33 mouse cellular contexts compared by ENCODE assay signal in genomic region chr12:40501141-40501540, GRCm38 (mm10). TPM values are rescaled to one million over a fixed set of nuclear protein-coding genes. Genes with fewer than 3 reads are reported as not detected.
"Had no signal": no experiment of that assay in that cellular context is flagged by ENCODE, and none has a peak within 500 bp of the region (broad histone marks: within the 10 kb centered on the region; RNA-seq: fewer than 3 reads in every experiment).

No protein-coding gene starts in this region.

- H3K9ac ChIP-seq: limb, embryonic 12.5 days; limb, embryonic 13.5 days; limb, embryonic 15.5 days; liver, embryonic 12.5 days; liver, embryonic 13.5 days; liver, embryonic 14.5 days; liver, embryonic 15.5 days; liver, postnatal 0 days; lung, embryonic 14.5 days; lung, embryonic 15.5 days; midbrain, embryonic 12.5 days; midbrain, embryonic 13.5 days; midbrain, embryonic 15.5 days; neural tube, embryonic 12.5 days; neural tube, embryonic 13.5 days had no signal

- DNase-seq: left cerebral cortex, postnatal 4 days; liver; liver, embryonic 13.5 days; liver, postnatal 0 days; lung, adult 18-20 months; lung, adult 2 months; lung, embryonic 14.5 days; lung, postnatal 10 days; lung, postnatal 14 days; lung, postnatal 36 days; lung, postnatal 4 days; midbrain, embryonic 14.5 days had no signal

- H3K4me1 ChIP-seq: liver, embryonic 12.5 days; megakaryocyte, embryonic 14.5 days had no signal

- H3K4me3 ChIP-seq: limb, embryonic 10.5 days; limb, embryonic 12.5 days; limb, embryonic 13.5 days; limb, embryonic 15.5 days; liver, embryonic 12.5 days; liver, embryonic 13.5 days; liver, embryonic 15.5 days; lung, embryonic 15.5 days; megakaryocyte, embryonic 14.5 days; midbrain, embryonic 10.5 days; midbrain, embryonic 12.5 days; midbrain, embryonic 13.5 days; midbrain, embryonic 15.5 days; myocyte; neural tube, embryonic 12.5 days; neural tube, embryonic 13.5 days had no signal

- H3K36me3 ChIP-seq: limb, embryonic 10.5 days; limb, embryonic 12.5 days; limb, embryonic 13.5 days; limb, embryonic 15.5 days; liver, embryonic 12.5 days; liver, embryonic 13.5 days; liver, embryonic 15.5 days; lung, embryonic 15.5 days; midbrain, embryonic 10.5 days; midbrain, embryonic 12.5 days; midbrain, embryonic 13.5 days; midbrain, embryonic 15.5 days; neural tube, embryonic 12.5 days; neural tube, embryonic 13.5 days had no signal

- H3K27me3 ChIP-seq: limb, embryonic 12.5 days; limb, embryonic 13.5 days; limb, embryonic 15.5 days; liver, embryonic 12.5 days; liver, embryonic 13.5 days; liver, embryonic 15.5 days; lung, embryonic 15.5 days; midbrain, embryonic 12.5 days; midbrain, embryonic 13.5 days; midbrain, embryonic 15.5 days; neural tube, embryonic 12.5 days; neural tube, embryonic 13.5 days had no signal

- H3K9me3 ChIP-seq: limb, embryonic 10.5 days; limb, embryonic 12.5 days; limb, embryonic 13.5 days; limb, embryonic 15.5 days; liver, embryonic 12.5 days; liver, embryonic 13.5 days; liver, embryonic 15.5 days; lung, embryonic 15.5 days; midbrain, embryonic 10.5 days; midbrain, embryonic 12.5 days; midbrain, embryonic 13.5 days; midbrain, embryonic 15.5 days; neural tube, embryonic 12.5 days; neural tube, embryonic 13.5 days had no signal

- H3K27ac ChIP-seq: limb, embryonic 10.5 days; limb, embryonic 12.5 days; limb, embryonic 13.5 days; limb, embryonic 15.5 days; liver, embryonic 12.5 days; liver, embryonic 13.5 days; liver, embryonic 14.5 days; liver, embryonic 15.5 days; lung, embryonic 15.5 days; macrophage; midbrain, embryonic 10.5 days; midbrain, embryonic 12.5 days; midbrain, embryonic 13.5 days; midbrain, embryonic 15.5 days; neural tube, embryonic 12.5 days; neural tube, embryonic 13.5 days had no signal

- ATAC-seq: liver, embryonic 12.5 days; liver, postnatal 0 days; lung, postnatal 0 days; midbrain, embryonic 13.5 days; midbrain, embryonic 15.5 days; midbrain, embryonic 16.5 days had no signal

- H3K4me2 ChIP-seq: limb, embryonic 12.5 days; limb, embryonic 13.5 days; limb, embryonic 15.5 days; liver, embryonic 12.5 days; liver, embryonic 13.5 days; liver, embryonic 15.5 days; lung, embryonic 14.5 days; lung, embryonic 15.5 days; midbrain, embryonic 11.5 days; midbrain, embryonic 12.5 days; midbrain, embryonic 13.5 days; midbrain, embryonic 15.5 days; neural tube, embryonic 12.5 days; neural tube, embryonic 13.5 days had no signal

RNA-seq across cellular contexts. Expression of gene Dock4, which starts 55.4 kb away (rescaled TPM):
- total RNA-seq: megakaryocyte-erythroid progenitor cell, adult 5-6 weeks had no signal
